Mouse (Mus musculus): ENCODE data around the gene Cul4b.
A peak's percentile ranks its signal among the peaks of the same experiment; 100 is the strongest.
"Not testable (repeated sequence)": the region's sequence is repeated elsewhere in the genome, so short reads cannot be mapped to it uniquely, and the experiment has no call there.

The Cul4b gene

GRCm38 (mm10) chrX:38576078-38576477 is at the start of gene Cul4b:
Gene Cul4b, minus strand, starts transcription at chrX:38576196.
- DNase-seq (ENCODE audit: low spot score): no peak

- DNase-seq (ENCODE audit: low spot score): peak; percentile 9
Measured at GRCm38 (mm10) chrX:38600995-38601369, 25.0 kb upstream of the Cul4b start.

- DNase-seq (ENCODE audit: low spot score): peak; percentile 82
Measured at GRCm38 (mm10) chrX:38600177-38600994, 24.4 kb upstream of the Cul4b start, which contains the start of gene Mcts1. Gene Mcts1, plus strand, starts transcription at chrX:38600578.

- DNase-seq (ENCODE audit: low spot score): no peak
Measured at GRCm38 (mm10) chrX:38593180-38593889, 17.3 kb upstream of the Cul4b start.

- DNase-seq (ENCODE audit: low spot score): no peak
Measured at GRCm38 (mm10) chrX:38591749-38592148, 15.8 kb upstream of the Cul4b start.

- DNase-seq (ENCODE audit: low spot score): no peak
Measured at GRCm38 (mm10) chrX:38589827-38590226, 13.8 kb upstream of the Cul4b start.

GRCm38 (mm10) chrX:38583261-38583660 is 7.3 kb upstream of the Cul4b start:
- no peak for DNase-seq (ENCODE audit: low spot score)

- no peak for DNase-seq (ENCODE audit: low spot score)
Measured at GRCm38 (mm10) chrX:38581140-38581539, 5.1 kb upstream of the Cul4b start.

- DNase-seq (ENCODE audit: low spot score): no peak
Measured at GRCm38 (mm10) chrX:38566521-38567205, 9.3 kb downstream of the Cul4b start.

- DNase-seq (ENCODE audit: low spot score): no peak
Measured at GRCm38 (mm10) chrX:38565176-38565542, 10.8 kb downstream of the Cul4b start.

- DNase-seq (ENCODE audit: low spot score): peak; percentile 90
Measured at GRCm38 (mm10) chrX:38564542-38565175, 11.3 kb downstream of the Cul4b start.

- DNase-seq (ENCODE audit: low spot score): peak; percentile 29
Measured at GRCm38 (mm10) chrX:38563941-38564541, 12.0 kb downstream of the Cul4b start.

- DNase-seq (ENCODE audit: low spot score): no peak
Measured at GRCm38 (mm10) chrX:38553255-38553654, 22.7 kb downstream of the Cul4b start.

- no peak for DNase-seq (ENCODE audit: low spot score)
Measured at GRCm38 (mm10) chrX:38514556-38514955, 61.4 kb downstream of the Cul4b start.

GRCm38 (mm10) chrX:38504846-38505245 is 71.2 kb downstream of the Cul4b start:
- no peak for DNase-seq (ENCODE audit: low spot score)

- not testable (repeated sequence) for DNase-seq (ENCODE audit: low spot score)
Measured at GRCm38 (mm10) chrX:38502182-38502581, 73.8 kb downstream of the Cul4b start.

GRCm38 (mm10) chrX:38485464-38485863 is 90.5 kb downstream of the Cul4b start:
- not testable (repeated sequence) for DNase-seq (ENCODE audit: low spot score)
